Mouse (Mus musculus) embryonic stem cell, embryonic (primary cell): ENCODE measurements around the gene Adam11.

ENCODE experiments used
- CTCF ChIA-PET, 4 experiments: fragments of 300-600 bp in 2 of 4; fragments of 350-600 bp in 2 of 4; sonication (Branson Sonifier 250); formaldehyde crosslinking; loops; one replicate each; lab custom pipeline; 2022; ENCODE audit warnings: inconsistent platforms in 2 of 4; lab: Charles Lee
- POLR2A ChIA-PET, 4 experiments: fragments of 300-600 bp in 2 of 4; fragments of 350-600 bp in 2 of 4; sonication (Branson Sonifier 250); formaldehyde crosslinking; loops; one replicate each; lab custom pipeline; 2022; ENCODE audit warnings: antibody characterized with exemption in 4 of 4, inconsistent platforms in 1 of 4; lab: Charles Lee

The Adam11 gene

GRCm38 (mm10) chr11:102780271-102780985, 19.2 kb downstream of the Adam11 start:
- ChIA-PET CTCF (interaction anchor here in 2 of 4 experiments (0.5 to 2.0 kb wide), 2 partner anchors 52 to 113 kb away, joined by 4 to 5 read pairs; no protein-coding TSS in a partner anchor), POLR2A (interaction anchor here in 2 of 4 experiments (1.3 to 1.4 kb wide), 2 partner anchors 23 to 40 kb away, joined by 4 read pairs; no protein-coding TSS in a partner anchor)

- CTCF ChIA-PET: interaction anchor here in 1 of 4 experiments (0.6 kb wide), 1 partner anchor 412 kb away, joined by 4 read pairs; no protein-coding TSS in a partner anchor
These were observed 19.7 kb downstream of the Adam11 start for GRCm38 (mm10) chr11:102780986-102781351.

GRCm38 (mm10) chr11:102781523-102781922, 20.3 kb downstream of the Adam11 start:
- POLR2A ChIA-PET: interaction anchor here in 2 of 4 experiments (0.6 to 1.4 kb wide), 3 partner anchors 19 to 31 kb away, joined by 3 to 4 read pairs (median 3); partner anchors contain the start of gene Adam11 (in 1 of the 2)
- CTCF ChIA-PET: interaction anchor here in 1 of 4 experiments (0.6 to 1.1 kb wide), 3 partner anchors 53 to 411 kb away, joined by 3 to 4 read pairs (median 4); no protein-coding TSS in a partner anchor

More at GRCm38 (mm10) chr11:102780986-102781351, 19.7 kb downstream of the Adam11 start:
- POLR2A ChIA-PET: interaction anchor here in 2 of 4 experiments (0.6 to 1.4 kb wide), 2 partner anchors 31 to 39 kb away, joined by 3 to 4 read pairs; no protein-coding TSS in a partner anchor

GRCm38 (mm10) chr11:102783443-102783842, 22.2 kb downstream of the Adam11 start:
- POLR2A ChIA-PET: interaction anchor here in 2 of 4 experiments (1.6 to 2.1 kb wide), 2 partner anchors 9 to 18 kb away, joined by 4 to 7 read pairs; no protein-coding TSS in a partner anchor
- CTCF ChIA-PET: interaction anchor here in 3 of 4 experiments (0.7 to 1.2 kb wide), 3 partner anchors 10 to 294 kb away, joined by 3 to 7 read pairs (median 4); no protein-coding TSS in a partner anchor

- ChIA-PET POLR2A (interaction anchor here in 2 of 4 experiments (0.6 to 3.5 kb wide), 10 partner anchors 9 to 345 kb away, joined by 3 to 18 read pairs (median 4); no protein-coding TSS in a partner anchor), CTCF (interaction anchor here in 2 of 4 experiments (1.2 to 1.4 kb wide), 2 partner anchors 13 to 14 kb away, joined by 3 to 4 read pairs; no protein-coding TSS in a partner anchor)
These were observed 26.5 kb downstream of the Adam11 start for GRCm38 (mm10) chr11:102787688-102788177.

DNA sequence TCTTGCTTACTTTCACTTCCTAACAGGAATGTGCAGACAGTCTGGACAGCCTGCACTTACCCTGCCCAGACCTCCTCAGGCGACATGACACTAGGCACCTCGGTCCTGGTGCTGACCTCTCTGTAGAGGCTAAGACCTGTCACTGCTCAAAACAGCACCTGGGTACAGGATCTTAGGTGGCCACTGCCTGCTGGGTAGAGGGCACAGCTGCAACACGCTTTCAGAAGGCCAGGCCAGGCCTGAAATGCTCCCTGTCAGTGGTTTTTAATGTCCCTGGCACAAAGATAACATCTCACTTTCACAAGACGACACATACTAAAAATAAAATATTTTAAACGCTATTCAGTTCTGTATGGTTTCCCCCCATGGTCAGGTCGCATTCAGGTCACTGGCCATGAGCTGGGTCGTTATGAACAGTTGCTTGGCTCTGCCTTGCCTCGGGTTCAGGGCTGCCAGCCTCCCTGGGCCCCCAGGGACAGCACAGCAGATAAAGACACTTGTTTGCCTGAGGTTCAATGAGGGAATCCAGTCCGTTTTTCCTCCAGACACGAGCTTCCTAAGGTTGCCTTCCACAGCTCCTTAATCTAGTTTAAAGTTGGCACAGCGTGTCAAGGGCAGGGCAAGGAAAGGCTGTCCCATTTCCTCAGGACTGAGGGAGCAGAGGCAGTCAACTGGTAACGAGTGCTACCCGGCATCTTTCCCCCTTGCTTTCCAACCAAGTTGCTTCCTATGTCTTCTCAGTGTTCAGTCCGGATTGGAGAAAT, 30.6 kb downstream of the Adam11 start:
- ChIA-PET POLR2A (interaction anchor here in 2 of 4 experiments (0.6 to 1.4 kb wide), 5 partner anchors 16 to 65 kb away, joined by 3 to 4 read pairs (median 3); no protein-coding TSS in a partner anchor), CTCF (interaction anchor here in 1 of 4 experiments (0.5 kb wide), 1 partner anchor 56 kb away, joined by 8 read pairs; no protein-coding TSS in a partner anchor)

GRCm38 (mm10) chr11:102794157-102794556, 32.9 kb downstream of the Adam11 start:
- ChIA-PET POLR2A (interaction anchor here in 3 of 4 experiments (0.5 to 2.5 kb wide), 10 partner anchors 9 to 318 kb away, joined by 3 to 6 read pairs (median 4); partner anchors contain the start of genes Ccdc103 (in 1 of the 3) and Eftud2 (in 1 of the 3)), CTCF (no interaction called here)

DNA sequence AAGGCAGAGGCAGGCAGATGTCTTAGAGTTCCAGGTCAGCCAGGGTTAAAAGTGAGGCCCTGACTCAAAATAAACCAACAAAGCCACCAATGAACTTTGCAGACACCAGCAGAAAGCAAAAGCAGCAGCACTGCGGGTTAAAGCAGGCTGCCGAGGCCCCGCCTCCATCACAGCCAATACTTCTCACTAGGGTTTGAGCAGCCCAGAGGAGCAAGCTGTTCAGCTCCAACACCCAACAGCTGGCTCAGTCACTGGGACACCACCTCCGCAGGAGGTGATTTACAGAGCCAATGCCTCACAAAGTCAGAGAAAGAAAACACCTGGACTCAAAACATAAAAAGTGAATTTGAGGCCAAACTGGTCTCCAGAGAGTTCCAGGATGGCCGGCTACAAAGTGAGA, 42.2 kb downstream of the Adam11 start:
- POLR2A ChIA-PET: interaction anchor here in 2 of 4 experiments (0.9 to 2.5 kb wide), 11 partner anchors 9 to 312 kb away, joined by 3 to 11 read pairs (median 4); partner anchors contain the start of genes Gjc1 (in 1 of the 2), Hexim1 (in 1 of the 2) and Higd1b (in 1 of the 2)

DNA sequence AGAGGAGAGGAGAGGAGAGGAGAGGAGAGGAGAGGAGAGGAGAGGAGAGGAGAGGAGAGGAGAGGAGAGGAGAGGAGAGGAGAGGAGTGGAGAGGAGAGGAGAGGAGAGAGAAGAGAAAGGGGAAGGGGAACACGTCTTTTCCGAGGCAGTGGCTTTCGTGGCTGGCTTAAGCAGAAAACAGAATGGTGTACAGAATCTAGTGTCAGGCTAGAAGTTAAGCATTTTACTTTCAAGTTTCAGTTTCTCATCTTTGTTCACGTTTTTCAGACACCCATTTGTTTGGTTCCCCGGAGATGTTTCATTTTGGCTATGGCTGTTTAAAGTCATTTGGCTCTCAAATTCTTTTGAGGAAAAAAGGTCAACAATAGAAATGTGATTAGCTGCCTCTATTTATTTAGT, 47.0 kb downstream of the Adam11 start:
- ChIA-PET POLR2A (interaction anchor here (0.6 to 3.6 kb wide), 8 partner anchors 8 to 617 kb away, joined by 3 to 11 read pairs (median 4); no protein-coding TSS in a partner anchor), CTCF (interaction anchor here in 1 of 4 experiments (0.7 kb wide), 1 partner anchor 21 kb away, joined by 3 read pairs; no protein-coding TSS in a partner anchor)

More for the DNA sequence above, 42.2 kb downstream of the Adam11 start:
- CTCF ChIA-PET: interaction anchor here in 2 of 4 experiments (0.7 to 1.7 kb wide), 2 partner anchors 28 to 55 kb away, joined by 3 to 5 read pairs; no protein-coding TSS in a partner anchor

- CTCF ChIA-PET: interaction anchor here in 2 of 4 experiments (1.3 to 1.7 kb wide), 2 partner anchors 41 to 121 kb away, joined by 3 to 4 read pairs; no protein-coding TSS in a partner anchor
- POLR2A ChIA-PET: interaction anchor here in 3 of 4 experiments (0.7 to 3.6 kb wide), 22 partner anchors 9 to 364 kb away, joined by 3 to 18 read pairs (median 4); partner anchors contain the start of genes Gjc1 (in 2 of the 3), Ccdc103 (in 1 of the 3), Eftud2 (in 1 of the 3) and Hexim1 (in 1 of the 3)
These were observed 49.7 kb downstream of the Adam11 start for GRCm38 (mm10) chr11:102810721-102811485.

DNA sequence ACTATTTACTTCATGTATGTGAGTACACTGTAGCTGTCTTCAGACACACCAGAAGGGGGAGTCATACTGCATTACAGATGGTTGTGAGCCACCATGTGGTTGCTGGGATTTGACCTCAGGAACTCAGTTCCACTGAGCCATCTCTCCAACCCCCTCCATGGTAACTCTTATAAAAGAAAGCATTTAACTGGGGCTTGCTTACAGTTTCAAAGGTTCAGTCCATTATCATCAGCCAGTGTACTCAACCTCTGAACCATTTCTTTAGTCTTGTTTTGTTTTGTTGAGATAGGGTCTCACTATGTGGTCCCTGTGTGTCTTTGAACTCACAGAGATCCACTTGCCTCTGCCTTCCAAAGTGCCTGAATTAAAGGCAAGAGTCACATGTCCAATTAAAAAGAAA, 53.6 kb downstream of the Adam11 start:
- POLR2A ChIA-PET: interaction anchor here in 3 of 4 experiments (0.6 to 2.8 kb wide), 13 partner anchors 9 to 324 kb away, joined by 3 to 15 read pairs (median 5); partner anchors contain the start of gene Hexim1 (in 1 of the 3)
- CTCF ChIA-PET: interaction anchor here in 2 of 4 experiments (0.9 to 1.0 kb wide), 2 partner anchors 41 kb away, joined by 3 read pairs; no protein-coding TSS in a partner anchor

- ChIA-PET CTCF (interaction anchor here in 1 of 4 experiments (0.5 kb wide), 1 partner anchor 108 kb away, joined by 3 read pairs; no protein-coding TSS in a partner anchor), POLR2A (interaction anchor here in 2 of 4 experiments (0.6 to 3.1 kb wide), 9 partner anchors 9 to 75 kb away, joined by 3 to 12 read pairs (median 4); partner anchors contain the start of gene Fam187a (in 1 of the 2))
These were observed 57.1 kb downstream of the Adam11 start for GRCm38 (mm10) chr11:102818121-102819020.

DNA sequence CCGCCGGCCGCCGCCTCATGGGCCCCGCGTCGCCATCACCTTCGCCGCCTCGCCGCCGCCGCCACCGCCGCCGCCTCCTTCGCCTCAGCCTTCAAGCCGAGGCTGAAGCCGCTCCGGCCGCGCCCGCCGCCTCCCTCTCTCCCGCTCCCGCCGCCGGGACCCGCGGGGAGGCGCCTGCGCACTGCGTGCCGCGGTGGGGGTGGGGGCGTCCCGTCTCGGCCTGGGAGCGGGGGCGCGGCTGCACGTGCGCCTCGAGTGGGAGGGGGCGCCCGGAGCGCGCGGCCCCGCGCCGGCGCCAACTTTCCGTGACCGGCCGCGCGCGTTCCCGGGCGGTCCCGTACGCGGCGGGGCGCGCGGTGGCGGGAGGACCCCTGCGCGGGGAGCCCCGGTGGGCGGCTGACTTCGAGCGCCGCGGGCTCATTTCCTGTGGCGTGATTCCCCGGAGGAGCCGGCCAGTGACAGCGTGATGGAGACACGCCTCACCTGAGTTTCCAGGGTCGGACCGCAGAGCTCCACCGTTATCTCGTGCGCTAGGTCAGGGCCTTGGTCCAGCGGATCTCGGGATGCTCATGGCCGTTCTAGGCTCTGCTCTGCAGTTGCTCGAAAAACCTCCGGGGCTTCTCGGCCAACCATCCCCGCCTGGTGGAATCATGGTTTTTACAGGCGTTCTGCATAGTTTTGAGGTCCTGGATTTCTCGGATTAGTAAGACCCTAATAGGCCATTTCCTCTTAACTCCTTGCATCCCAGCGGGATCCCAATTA, 58.0 kb downstream of the Adam11 start, which contains the start of gene Gjc1:
Gjc1 (minus strand) TSS at position 680 of the 762 bp plus-strand sequence.
- ChIA-PET CTCF (no interaction called here), POLR2A (interaction anchor here in 3 of 4 experiments (0.6 to 3.8 kb wide), 21 partner anchors 8 to 915 kb away, joined by 3 to 25 read pairs (median 5); partner anchors contain the start of genes Ccdc103 (in 1 of the 3), Eftud2 (in 1 of the 3), Hexim1 (in 1 of the 3) and Kif18b (in 1 of the 3))

DNA sequence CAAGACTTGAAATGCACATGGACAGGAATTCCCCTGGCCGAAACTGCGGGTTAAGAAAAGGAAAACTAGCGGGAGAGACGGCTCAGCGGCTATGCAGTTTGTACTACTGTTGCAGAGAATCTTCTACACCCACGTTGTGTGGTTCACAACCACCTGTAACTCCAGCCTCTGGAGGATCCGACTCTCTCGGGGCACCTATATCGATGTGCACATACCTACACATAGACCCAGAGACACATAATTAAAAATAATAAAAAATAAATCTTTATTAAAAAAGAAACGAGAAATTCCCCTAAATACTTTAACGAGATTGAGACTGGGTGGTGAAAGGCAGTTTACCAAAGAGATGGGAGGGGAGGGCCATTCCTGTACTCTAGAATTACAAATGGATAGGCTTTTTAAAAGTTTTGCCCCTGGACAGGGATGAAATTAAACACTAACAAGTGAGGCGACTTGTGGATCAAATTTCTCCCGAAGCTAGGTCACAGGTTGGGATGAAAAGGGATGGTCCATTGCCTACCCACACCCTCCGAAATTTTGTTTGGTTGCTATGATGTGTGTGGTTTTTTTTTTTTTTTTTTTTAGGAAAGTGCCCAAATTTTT, 58.6 kb downstream of the Adam11 start:
- ChIA-PET POLR2A (interaction anchor here (0.6 to 3.8 kb wide), 84 partner anchors 8 to 1517 kb away, joined by 3 to 25 read pairs (median 4); partner anchors contain the start of genes Hexim1 (in 3 of the 4), Ccdc103 (in 2 of the 4), Eftud2 (in 2 of the 4) and Dcakd (in 1 of the 4)), CTCF (interaction anchor here (0.6 to 1.4 kb wide), 19 partner anchors 10 to 1790 kb away, joined by 3 to 5 read pairs (median 3); no protein-coding TSS in a partner anchor)
